Mouse (Mus musculus) layer of hippocampus, postnatal 10 days (tissue): ENCODE data around the gene Rapgef1. TPM values are rescaled to one million over a fixed set of nuclear protein-coding genes. Genes with fewer than 3 reads are reported as not detected.

ENCODE experiments used
- DNase-seq, 2 experiments: peaks; one replicate each; pipeline ENCODE4 v3.0.0; 2021; ENCODE audit warnings: low spot score in 2 of 2
- total RNA-seq, 2 experiments: library from RNA; stranded (reverse); gene quantifications; 2 replicates each; pipeline ENCODE4 v1.2.3; 2021

The Rapgef1 gene
- total RNA-seq, 2 experiments from 2014 or later: 119 to 123 TPM

DNA sequence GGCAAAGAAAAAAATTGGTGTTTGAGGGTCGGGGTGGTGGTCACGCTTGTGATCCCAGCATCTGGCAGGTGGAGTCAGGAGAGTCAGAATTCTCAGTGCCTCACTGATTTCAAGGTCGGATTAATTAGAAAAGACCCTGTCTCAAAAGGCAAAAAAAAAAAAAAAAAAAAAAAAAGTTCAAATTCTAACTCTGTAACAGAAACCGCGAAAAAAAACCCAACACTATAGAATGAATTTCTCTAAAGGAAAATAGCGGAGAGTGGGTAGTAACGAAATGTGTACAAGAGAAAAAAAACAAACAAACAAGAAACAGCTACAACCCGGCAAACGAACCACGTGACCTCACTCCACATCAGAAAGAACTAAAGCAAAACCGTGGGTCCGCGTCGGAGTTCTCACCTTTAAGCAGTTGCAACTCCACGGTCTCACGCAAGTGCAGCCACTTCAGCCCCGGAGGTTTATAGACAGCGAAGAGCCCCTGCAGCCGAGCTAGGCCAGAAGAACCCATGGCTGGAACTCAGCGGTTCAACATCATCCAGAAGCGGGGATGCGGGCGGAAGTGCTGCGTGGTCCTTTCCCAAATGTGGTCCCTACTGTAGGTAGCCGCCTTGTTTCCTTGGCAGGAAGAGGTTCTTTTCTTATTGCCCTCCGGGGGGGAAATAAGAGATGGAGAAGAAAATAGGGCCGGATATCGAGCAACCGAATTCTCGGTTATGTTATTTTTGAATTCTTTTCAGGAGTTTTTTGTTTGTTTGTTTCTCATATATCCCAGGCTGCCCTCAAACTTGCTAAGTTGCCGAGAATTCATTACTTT lies 167.8 kb downstream of the Rapgef1 start, which contains the start of gene Coq4:
Gene Coq4 (plus strand): TSS at position 390 of the 814 bp plus-strand sequence.
- peak; percentile 88 to 92 for DNase-seq

- DNase-seq: peak; percentile 77 to 81
Observed at GRCm38 (mm10) chr2:29787937-29788681, 168.6 kb downstream of the Rapgef1 start, which contains the start of gene Trub2. Gene Trub2, minus strand, starts transcription at chr2:29788502.

Other genes starting within 250 kb of the Rapgef1 start
- gene Gm13420, start 132.0 kb downstream of the Rapgef1 start, total RNA-seq: 1 to 10 TPM; 1.4 to 2.2 TPM
- gene Gm13547, start 139.6 kb downstream of the Rapgef1 start, total RNA-seq: not detected
- 10 to 100 TPM; 32.4 to 35.9 TPM for gene Coq4, start 167.8 kb downstream of the Rapgef1 start, total RNA-seq
- 10 to 100 TPM; 47.7 to 59.7 TPM for gene Trub2, start 168.8 kb downstream of the Rapgef1 start, total RNA-seq
- gene Slc27a4, start 182.9 kb downstream of the Rapgef1 start, total RNA-seq: 10 to 100 TPM; 88.9 to 94.0 TPM
- gene Urm1, start 200.4 kb downstream of the Rapgef1 start, total RNA-seq: 10 to 100 TPM; 42.4 to 55.0 TPM
- 10 to 100 TPM; 11.9 to 15.0 TPM for gene Cercam, start 249.4 kb downstream of the Rapgef1 start, total RNA-seq